Mouse (Mus musculus): ENCODE data around the gene Gm11627.
A peak's percentile ranks its signal among the peaks of the same experiment; 100 is the strongest.
"Not testable (repeated sequence)": the region's sequence is repeated elsewhere in the genome, so short reads cannot be mapped to it uniquely, and the experiment has no call there.

The Gm11627 gene

DNA sequence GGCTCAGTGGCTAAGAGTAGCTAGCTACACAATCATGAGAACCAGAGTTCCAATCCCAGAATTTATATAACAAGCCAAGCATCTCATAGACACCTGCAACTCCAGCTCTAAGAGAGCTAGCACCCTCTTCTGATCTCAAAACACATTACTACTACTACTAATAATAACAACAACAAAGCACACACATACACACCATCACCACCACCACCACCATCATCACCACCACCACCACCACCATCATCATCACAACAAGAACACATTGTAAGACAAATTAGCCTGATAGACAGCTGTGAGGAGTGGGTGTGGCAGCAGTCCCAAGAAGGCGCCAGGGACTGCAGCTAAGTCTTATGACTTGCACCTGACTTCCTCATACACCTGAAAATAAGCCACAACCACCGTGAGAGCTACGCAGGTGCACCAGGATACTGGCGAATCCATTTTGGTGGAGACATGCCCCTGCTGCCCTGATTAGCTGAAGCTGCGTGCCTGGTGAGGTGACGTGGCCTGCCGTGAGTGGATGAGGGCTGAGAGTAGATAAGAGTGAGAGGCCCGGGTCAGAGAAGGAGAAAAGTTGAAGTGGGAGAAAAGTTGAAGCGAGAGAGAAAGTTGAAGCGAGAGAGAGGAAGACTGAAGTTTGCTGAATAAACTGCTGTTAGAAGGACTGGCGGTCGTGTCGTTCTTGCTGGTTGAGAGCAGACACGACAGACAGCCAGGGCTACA lies 14.1 kb downstream of the Gm11627 start:
- not testable (repeated sequence) for DNase-seq (ENCODE audit: extremely low spot score, low read depth, low spot score)

DNA sequence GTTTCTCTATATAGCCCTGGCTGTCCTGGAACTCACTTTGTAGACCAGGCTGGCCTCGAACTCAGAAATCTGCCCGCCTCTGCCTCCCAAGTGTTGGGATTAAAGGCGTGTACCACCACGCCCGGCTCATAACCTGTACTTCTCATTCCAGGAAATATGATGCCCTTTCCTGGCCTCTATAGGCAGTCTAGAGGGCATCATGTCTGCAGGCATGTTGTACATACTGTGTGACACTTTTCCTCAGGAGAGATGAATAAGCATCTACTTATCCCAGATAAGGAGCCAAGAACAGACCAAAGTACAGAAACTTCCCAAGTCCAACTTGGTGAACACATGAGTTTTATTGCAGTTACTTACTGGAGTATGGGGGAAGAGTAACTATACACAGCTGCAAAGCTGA lies 20.6 kb downstream of the Gm11627 start:
- DNase-seq (ENCODE audit: extremely low spot score, low read depth, low spot score) = no peak

DNA sequence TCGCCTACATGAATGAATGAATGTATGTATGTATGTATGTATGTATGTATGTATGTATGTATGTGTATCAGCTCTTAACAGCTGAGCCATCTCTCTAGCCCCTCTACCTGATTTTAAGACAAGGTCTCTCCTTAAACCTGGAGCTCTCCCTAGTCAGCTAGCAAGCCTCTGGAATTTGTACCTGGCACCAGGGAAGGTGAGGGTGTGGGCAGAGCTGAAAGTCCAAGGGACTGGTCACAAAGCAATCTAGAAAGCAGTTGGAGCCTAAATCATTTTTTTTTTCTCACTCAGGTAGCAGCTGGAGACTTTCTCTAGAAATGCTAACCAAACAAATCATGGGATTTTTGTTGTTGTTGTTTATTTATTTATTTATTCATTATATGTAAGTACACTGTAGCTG lies 21.9 kb downstream of the Gm11627 start:
- no peak for DNase-seq (ENCODE audit: extremely low spot score, low read depth, low spot score)

DNA sequence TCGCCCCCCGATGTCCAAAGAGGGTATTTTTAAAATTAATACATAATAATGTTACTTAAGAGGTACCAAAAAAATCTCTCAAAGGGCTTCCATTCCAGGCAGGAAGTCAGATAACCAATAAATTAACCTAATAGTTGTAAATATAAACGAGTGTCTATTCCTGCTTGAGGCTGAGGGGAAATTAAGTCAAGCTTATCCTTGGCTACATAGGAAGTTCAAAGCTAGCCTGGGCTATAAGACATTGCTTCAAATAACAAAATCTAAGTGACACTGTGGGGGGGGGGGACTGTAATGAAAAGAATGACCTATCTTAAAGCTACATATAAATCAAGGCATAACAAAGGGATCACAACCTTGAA lies 22.6 kb downstream of the Gm11627 start:
- no peak for DNase-seq (ENCODE audit: extremely low spot score, low read depth, low spot score)

DNA sequence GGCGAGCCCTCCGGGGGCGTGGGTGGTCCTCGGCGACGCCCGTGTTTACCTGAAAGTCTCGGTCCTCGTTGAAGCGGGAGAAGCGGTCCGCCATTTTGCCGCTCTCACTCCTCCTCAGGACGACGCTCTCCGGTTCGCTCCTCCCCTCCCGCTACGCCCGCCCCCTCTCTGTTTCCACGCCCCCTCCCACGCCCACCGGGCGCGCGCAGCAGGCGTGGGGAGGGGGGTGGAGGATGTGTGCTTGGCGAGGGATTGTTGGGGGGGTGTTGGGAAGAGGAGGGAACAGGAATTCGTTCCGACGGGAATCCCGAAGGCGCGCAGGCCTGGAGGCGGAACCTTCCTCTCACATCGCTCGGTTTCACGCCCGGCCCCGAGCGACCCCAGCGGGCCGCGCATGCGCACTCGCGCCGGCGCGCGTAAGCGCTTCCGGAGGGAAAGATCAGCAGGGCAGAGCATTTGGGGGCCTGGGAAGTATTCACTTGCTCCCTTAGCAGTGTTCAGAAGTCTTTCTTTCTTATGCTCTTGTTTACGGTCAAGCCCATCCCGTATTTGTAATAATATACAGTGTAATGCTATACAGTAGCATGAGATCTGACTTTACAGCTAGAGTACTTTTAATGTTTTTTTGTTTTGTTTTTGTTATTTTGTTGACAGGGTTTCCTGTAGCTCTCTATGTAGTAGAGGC lies 23.1 kb downstream of the Gm11627 start, which contains the start of gene Gpatch8:
Gene Gpatch8, minus strand, starts transcription at position 362 of the 685 bp plus-strand sequence.
- DNase-seq (ENCODE audit: extremely low spot score, low read depth, low spot score) = peak; percentile 93

DNA sequence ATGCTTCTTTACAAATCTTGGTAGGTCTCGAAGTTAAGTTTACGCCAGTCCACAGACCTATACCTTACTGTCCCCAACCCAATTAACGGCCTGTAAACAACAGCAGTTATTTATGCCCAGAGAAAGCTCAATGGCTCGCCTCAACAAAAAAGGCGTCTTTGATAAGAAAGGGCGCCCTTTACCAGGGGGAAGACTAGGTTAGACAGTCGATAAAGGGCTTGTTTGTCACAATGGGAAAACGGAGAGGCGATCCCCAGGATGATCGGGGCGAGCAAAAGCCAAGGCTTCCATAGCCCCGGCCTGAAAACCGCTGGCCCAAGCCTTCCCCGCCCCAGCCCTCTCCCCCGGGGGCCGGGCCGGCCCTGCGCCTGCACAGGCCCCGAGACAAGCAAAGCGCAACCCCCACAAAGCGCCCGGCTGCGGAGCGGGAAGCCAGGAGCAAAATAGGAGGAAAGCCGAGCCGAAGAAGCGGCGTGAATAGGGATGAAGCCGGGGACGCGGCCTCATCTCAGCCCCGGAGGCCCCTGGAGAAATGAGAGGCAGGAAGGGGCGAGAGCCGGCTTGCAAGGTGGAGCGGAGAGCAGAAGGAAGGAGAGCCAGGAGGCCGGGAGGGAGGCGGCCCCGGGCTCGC lies 23.7 kb downstream of the Gm11627 start:
- no peak for DNase-seq (ENCODE audit: extremely low spot score, low read depth, low spot score)

DNA sequence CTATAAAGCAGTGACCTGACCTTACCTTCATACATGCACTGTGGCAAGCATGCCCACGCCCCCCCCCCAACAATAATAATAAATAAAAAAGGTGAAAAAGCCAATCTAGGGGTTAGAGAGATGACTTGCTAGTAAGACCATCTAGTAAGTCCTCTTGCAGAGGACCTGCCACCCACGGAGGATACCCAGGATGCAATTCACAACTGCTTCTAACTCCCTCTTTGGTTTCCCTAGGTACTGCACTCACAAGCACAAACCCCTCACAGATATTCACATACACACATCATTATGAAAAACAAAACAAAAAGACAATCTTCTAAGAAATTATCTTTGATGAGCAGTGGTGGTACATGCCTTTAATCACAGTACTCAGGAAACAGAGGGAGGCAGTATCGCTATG lies 27.2 kb downstream of the Gm11627 start:
- no peak for DNase-seq (ENCODE audit: extremely low spot score, low read depth, low spot score)

DNA sequence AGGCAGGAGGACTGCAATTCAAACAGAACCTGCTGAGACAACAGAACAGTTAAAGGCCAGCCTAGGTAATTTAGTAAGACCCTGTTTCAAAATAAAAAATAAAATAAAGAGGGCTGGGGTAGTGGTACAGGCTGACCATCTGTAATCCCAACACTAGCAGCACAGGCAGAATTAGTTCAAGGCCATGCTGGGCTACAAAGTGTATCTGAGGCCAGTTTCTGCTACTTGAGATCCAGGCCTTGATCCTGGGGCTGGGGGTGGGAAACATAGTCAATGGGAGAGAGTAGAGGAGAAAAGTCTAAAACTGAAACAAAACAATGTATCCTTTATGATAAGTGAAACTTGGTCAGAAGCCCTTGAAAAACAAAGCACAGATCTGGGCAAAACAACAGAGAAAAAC lies 28.1 kb downstream of the Gm11627 start:
- DNase-seq (ENCODE audit: extremely low spot score, low read depth, low spot score) = no peak

DNA sequence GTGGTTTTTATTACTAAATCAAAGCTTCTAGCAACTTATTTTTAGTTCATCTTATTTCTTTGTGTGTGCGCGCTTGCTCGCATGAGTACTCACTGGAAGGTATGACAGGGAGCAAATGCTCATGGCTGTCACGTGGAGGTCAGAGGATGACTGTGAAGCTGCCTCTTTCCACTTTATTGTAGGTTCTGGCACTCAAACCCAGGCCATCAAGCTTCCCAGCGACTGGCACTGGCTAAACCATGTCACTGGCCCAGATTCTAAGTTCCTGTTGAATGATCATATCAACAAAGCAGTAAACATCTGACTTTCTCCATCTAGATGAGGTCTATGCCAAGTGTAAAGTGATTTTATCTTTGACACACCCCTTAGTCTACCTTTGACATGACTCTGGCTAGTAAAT lies 37.8 kb downstream of the Gm11627 start:
- no peak for DNase-seq (ENCODE audit: extremely low spot score, low read depth, low spot score)

DNA sequence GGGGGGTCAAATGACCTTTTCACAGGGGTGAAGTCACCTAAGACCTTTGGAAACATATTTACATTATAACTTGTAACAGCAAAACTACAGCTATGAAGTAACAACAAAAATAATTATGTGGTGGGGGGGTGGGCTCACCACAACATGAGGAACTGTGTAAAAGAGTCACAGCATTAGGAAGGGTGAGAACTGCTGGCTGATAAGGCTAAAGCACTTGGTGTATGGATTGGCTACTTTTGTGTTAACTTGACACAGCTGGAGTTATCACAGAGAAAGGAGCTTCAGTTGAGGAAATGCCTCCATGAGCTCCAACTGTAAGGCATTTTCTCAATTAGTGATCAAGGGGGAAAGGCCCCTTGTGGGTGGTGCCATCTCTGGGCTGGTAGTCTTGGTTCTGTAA lies 39.0 kb downstream of the Gm11627 start:
- DNase-seq (ENCODE audit: extremely low spot score, low read depth, low spot score) = not testable (repeated sequence)

DNA sequence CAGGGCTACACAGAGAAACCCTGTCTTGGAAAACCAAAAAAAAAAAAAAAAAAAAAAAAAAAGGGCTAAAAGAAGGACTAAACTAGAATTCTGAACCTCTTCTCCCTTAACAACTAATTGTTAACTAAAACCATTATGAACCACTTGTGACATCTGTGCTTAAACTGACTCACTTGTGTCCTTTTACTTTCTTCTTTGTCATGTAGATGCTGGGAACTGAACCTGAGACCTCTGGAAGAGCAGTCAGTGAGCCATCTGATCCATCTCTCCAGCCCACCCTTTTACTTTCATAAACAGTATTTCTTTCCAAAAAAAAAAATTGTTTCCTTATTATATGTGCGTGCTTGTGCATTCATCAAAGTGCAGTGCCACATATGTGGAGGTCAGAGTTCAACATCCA lies 39.6 kb downstream of the Gm11627 start:
- no peak for DNase-seq (ENCODE audit: extremely low spot score, low read depth, low spot score)

DNA sequence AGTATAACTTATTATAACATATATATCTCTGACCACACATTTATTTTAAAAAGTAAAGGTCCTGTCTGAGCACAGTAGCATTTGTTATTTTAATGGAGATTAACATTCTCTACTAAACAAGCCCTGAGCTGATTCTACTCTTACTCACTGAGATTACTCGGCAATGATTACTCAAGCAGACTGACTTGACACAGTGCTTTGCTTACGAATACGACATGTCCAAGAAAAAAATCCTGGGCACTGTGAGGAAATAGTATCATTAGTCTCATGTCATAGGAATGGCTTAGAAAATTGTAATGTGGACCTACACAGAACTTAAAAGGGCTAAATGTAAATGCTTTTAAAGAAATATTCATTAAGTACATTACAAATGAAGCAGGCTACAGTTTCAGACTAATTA lies 43.1 kb downstream of the Gm11627 start:
- DNase-seq (ENCODE audit: extremely low spot score, low read depth, low spot score) = no peak

DNA sequence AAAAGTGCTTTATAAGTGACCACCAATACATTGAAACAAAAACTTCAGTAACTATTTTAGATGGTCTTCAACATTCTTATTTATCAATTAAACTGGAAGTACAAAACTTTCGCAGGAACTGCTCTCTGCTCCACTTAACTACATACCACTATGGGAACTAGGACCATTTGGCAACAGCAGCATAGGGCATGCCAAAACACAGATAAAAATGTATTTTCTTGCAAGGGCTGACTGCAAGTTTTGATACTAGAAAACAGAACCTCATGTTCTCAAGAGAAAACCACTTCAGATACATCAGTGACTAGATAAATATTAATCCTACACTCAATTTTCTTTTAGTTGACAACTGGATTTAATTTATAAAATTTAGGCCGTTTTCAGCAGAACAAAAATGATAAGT lies 45.2 kb downstream of the Gm11627 start:
- DNase-seq (ENCODE audit: extremely low spot score, low read depth, low spot score) = no peak

DNA sequence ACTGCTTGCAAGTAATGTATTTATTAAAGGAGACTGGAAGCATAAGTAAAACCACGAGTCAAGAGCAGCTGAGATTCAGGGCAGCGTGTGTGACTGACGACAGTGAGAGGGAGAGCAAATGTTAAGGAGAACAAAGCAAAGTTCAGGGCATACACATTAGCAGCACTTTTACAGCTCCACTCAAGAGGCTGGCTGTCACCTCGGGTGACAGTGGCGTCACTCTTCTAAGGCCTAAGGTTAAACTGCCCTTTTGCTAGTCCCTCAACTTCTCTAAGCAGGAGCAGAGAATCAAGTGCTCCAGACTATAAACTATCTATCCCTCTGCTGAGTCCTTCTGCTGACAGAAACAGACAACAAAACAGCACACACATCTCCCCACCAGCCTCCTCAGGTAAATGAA lies 47.8 kb downstream of the Gm11627 start:
- no peak for DNase-seq (ENCODE audit: extremely low spot score, low read depth, low spot score)

All from hindlimb bud, embryonic 11.5 days (tissue).